35 mouse cellular contexts compared by ENCODE assay signal in genomic region chr2:77900741-77901140, GRCm38 (mm10).
"Had no signal": no experiment of that assay in that cellular context is flagged by ENCODE, and none has a peak within 500 bp of the region (broad histone marks: within the 10 kb centered on the region; RNA-seq: fewer than 3 reads in every experiment).

No protein-coding gene starts in this region.

- H3K4me2 ChIP-seq: heart, embryonic 11.5 days; heart, embryonic 12.5 days; heart, embryonic 13.5 days; heart, embryonic 15.5 days; hindbrain, embryonic 12.5 days; hindbrain, embryonic 13.5 days; hindbrain, embryonic 14.5 days; hindbrain, embryonic 15.5 days; intestine, embryonic 15.5 days; kidney, embryonic 15.5 days had no signal

- H3K9me3 ChIP-seq: heart, embryonic 10.5 days; heart, embryonic 12.5 days; heart, embryonic 13.5 days; heart, embryonic 15.5 days; hindbrain, embryonic 12.5 days; hindbrain, embryonic 13.5 days; hindbrain, embryonic 15.5 days; intestine, embryonic 15.5 days; kidney, embryonic 15.5 days had no signal

- H3K4me1 ChIP-seq: heart, embryonic 10.5 days; heart, embryonic 12.5 days; heart, embryonic 13.5 days; heart, embryonic 15.5 days; hindbrain, embryonic 12.5 days; hindbrain, embryonic 13.5 days; hindbrain, embryonic 15.5 days; intestine, embryonic 15.5 days; kidney, embryonic 15.5 days had no signal

- H3K27ac ChIP-seq: heart, embryonic 10.5 days; heart, embryonic 13.5 days; heart, embryonic 15.5 days; hindbrain, embryonic 12.5 days; hindbrain, embryonic 13.5 days; hindbrain, embryonic 14.5 days; hindbrain, embryonic 15.5 days; hindbrain, postnatal 0 days; intestine, embryonic 15.5 days; kidney, embryonic 15.5 days; kidney, postnatal 0 days; layer of hippocampus, adult 2 months; left cerebral cortex, adult 2 months had no signal

- H3K4me3 ChIP-seq: heart, embryonic 10.5 days; heart, embryonic 12.5 days; heart, embryonic 13.5 days; heart, embryonic 15.5 days; hindbrain, embryonic 12.5 days; hindbrain, embryonic 13.5 days; hindbrain, embryonic 15.5 days; intestine, embryonic 15.5 days; kidney, embryonic 15.5 days; layer of hippocampus, adult 2 months; left cerebral cortex, adult 2 months had no signal

- H3K27me3 ChIP-seq: heart, embryonic 12.5 days; heart, embryonic 13.5 days; heart, embryonic 15.5 days; hindbrain, embryonic 12.5 days; hindbrain, embryonic 13.5 days; hindbrain, embryonic 15.5 days; intestine, embryonic 15.5 days; kidney, embryonic 15.5 days had no signal

- H3K9ac ChIP-seq: heart, embryonic 12.5 days; heart, embryonic 13.5 days; heart, embryonic 15.5 days; hindbrain, embryonic 12.5 days; hindbrain, embryonic 13.5 days; hindbrain, embryonic 14.5 days; hindbrain, embryonic 15.5 days; intestine, embryonic 15.5 days; kidney, embryonic 15.5 days had no signal

- ATAC-seq: hindbrain, embryonic 16.5 days; hindbrain, postnatal 0 days; inflammation-experienced regulatory T-cells, adult 6 months; intestine, embryonic 15.5 days; intestine, embryonic 16.5 days; intestine, postnatal 0 days had no signal

- DNase-seq: heart, postnatal 10 days; heart, postnatal 14 days; heart, postnatal 36 days; heart, postnatal 4 days; kidney, adult 11 months; kidney, adult 18-20 months; kidney, adult 2 months; kidney, adult 8-10 months; kidney, adult 9 months; kidney, postnatal 10 days; kidney, postnatal 14 days; kidney, postnatal 25 days; kidney, postnatal 36 days; kidney, postnatal 4 days; layer of hippocampus, adult 9-11 months; layer of hippocampus, postnatal 36 days had no signal
